Mouse (Mus musculus) heart, postnatal 4 days (tissue): ENCODE results near the gene Jade1. TPM values are rescaled to one million over a fixed set of nuclear protein-coding genes. Genes with fewer than 3 reads are reported as not detected.

ENCODE experiments used
- DNase-seq: peaks from one replicate; pipeline ENCODE4 v3.0.0; 2021
- total RNA-seq, 2 experiments: library from RNA; stranded (reverse); gene quantifications; 2 replicates each; pipeline ENCODE4 v1.2.3; 2021

The Jade1 gene
- total RNA-seq, 2 experiments from 2014 or later = 37.8 to 43.5 TPM

DNA sequence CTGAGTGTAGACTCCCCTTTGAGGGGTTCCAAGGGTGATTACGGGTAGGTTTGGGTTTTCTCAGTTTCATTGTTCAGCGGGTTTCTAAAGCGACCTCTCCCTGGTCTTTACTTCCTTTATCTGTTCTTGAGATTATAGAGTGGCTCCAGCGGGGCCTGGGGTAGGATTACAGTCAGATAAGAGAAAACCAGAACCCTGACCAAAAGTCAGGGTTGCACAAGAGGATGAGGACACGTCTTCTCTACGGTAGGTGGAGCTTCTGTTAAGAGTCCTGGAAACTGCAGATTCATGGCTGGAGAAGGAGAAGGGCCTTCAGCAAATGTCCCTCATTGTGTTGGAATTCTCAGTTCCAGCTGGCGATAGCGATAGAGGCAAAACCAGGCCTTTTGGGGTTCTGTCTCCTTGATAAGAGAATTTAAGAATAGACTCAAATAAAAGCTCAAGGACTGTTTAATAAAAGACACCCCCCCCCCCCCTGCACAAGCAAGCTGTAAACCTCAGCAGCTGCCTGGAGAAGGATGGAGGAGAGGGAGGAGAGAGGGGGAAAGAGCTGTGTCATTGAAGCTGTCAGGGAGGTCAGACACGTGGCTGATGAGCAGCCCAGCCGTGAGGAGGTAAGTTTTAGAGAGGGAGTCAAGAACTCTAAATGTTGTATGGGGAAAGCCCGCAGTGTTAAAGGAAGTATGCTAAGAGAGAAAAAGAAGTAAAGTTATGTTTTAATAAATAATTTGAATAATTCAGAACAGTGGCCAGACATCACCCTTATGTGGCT, 2.6 kb upstream of the Jade1 start:
- no peak for DNase-seq

DNA sequence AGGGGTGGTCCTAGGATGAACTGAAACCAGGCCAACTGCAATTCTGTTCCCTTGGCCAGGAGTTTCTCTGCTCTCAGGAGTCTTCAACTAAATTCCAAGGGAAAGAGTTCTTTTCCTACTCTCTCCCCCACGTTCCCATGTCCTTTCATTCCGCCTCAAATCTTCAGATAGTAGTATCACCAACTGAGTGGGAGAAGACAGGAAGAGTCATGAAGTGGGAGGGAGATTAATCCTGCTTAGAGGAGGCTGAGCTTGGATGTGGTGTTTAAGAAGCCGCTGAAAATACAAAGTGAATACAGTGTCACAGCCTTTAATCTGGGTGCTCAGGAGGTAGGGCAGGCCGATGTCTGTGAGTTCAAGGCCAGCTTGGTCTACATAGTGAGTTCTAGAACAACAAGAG, 1.9 kb upstream of the Jade1 start:
- no peak for DNase-seq

DNA sequence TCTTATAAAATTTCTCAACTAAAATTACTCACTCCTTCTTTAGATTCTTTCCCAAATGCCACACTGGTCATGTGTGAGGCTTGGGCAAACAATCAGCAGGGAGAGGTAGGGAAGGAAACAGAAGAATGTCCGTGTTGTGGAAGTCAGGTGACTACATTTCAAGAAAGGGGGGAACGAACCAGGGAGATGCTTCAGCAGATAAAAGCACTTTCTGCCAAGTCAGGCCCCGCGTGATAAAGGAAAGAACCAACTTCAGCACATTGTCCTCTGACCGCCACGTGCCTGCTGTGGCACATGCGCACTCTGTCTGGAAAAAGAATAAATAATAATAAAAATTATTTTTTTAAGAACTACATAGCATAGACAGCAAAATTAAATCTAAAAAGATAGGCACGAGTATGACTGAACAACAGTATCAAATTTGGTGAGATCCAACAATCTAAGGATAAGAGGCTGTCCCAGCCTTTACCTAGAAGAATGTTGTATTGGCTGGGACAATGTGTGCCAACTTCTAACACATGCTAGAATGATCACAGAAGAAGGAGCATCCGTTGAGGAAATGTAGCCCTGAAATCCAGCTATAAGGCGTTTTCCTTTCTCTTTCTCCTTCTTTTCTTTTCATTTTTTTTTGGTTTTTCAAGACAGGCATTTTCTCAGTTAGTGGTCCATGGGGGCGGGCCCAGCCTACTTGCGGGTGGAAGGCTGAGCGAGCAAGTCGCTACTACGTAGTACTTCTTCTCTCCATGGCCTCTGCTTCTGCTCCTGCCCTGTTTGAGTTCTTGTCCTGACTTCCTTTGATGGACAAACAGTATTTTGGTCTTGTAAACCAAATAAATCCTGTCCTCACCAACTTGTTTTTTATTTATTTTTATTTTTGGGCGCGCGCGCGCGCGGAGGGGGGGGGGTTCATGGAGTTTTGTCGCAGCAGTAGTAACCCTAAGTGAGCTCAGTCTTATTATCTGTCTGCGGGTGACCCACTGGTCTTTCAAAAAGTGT, 753 bp upstream of the Jade1 start:
- DNase-seq = no peak

DNA sequence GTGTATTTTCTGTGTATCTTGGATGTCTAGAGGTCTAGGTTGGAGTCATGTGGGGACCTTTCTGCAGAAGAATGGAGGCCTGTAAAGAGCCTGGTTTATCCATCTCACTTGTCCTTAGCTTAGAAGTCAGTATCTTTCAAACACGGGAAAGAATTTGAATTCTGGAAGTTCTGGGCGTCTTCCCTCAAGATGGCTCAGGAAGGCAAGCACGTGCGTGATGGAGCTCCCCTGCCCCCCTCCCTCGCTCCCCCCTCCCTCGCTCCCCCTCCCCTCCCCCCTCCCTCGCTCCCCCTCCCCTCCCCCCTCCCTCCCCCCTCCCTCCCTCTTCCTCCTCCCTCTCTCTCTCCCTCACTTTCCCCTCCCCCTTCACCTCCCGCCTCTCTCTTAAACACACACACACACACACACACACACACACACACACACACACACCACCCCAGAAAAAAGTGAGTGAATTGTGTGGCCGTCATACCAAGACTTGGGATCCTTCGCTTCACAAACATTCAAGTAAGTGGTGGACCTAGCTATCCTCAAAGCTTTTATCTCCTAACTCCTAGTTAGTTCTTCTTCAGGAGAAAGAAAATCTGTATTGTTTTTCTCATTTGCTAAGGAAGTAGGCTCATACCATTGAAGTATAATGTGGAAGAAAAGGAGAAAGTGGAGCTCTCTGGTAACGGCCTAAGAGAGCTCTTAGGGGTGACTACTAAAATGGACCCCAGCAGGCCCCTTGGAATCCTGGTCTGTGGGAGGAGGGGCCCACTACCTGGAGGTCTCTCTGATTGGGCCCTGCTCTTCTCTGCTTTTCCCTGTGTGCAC, 1.1 kb downstream of the Jade1 start:
- no peak for DNase-seq

DNA sequence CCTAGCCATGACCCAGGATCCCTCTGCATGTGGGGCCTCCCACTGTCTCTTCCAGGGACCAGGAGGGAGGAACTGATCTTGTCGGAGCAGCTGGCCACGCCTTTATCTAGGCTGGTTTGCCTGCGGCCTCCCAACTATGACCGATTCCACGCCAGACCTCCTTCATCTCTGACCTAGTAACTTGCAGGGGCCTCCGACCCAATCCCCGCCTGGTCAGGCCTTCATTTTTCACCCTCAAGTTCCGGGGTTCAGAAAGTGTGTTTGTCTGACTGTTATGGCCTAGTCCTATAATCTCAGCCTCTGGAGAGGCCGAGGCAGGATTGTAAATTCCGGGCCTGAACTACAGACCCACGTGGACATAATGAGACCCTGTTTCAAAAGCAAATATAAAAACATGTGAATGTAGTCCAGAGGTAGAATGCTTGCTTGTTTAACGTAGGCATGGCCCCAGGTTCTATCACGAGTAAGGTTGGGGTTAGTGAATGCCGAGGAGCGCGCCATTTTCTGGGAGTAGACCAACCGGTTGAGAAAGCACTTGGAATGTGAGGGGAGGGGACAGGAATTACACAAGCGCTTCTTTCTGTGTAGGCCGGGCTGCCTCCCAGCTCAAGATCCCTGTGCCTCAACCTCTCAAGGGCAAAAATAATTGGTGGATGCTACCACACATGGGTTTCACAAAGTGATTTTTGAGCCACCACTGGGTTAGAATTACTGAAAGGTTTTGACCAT, 1.9 kb downstream of the Jade1 start:
- no peak for DNase-seq

DNA sequence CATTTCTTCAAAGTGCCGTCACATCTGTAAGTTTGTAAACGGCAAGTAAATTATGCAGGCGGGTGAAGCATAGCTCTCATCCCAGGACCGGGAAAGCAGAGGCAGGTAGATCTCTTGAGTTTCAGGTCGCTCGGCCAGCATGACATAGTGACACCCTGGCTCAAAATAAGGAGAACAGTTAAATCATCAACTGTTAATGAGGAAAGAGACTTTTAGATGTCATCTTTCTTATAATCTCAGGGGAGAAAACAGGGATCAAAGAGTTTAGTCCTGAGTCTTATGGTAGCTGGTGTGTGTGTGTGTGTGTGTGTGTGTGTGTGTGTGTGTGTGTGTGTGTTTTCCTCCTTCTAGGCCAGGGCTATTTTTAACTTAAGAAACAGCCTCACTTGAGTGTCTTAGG, 5.0 kb downstream of the Jade1 start:
- no peak for DNase-seq

DNA sequence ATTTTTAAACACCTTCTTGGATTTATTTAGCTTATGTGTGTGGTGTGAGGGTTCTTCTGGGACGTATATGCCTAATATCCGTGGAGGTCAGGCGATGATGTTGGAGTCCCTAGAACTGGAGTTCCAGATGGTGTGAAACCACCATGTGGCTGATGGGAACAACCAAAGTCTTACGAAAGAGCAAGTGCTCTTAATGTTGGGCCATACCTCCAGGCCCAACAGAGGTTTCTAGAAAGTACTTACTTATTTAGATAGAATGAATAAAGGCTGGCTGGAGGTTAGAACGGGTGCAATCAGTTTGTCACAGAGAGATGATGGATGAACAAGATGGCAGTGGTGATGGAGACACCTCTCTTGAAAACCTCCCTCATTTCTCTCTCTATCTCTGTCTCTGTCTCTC, 6.3 kb downstream of the Jade1 start:
- DNase-seq = no peak

DNA sequence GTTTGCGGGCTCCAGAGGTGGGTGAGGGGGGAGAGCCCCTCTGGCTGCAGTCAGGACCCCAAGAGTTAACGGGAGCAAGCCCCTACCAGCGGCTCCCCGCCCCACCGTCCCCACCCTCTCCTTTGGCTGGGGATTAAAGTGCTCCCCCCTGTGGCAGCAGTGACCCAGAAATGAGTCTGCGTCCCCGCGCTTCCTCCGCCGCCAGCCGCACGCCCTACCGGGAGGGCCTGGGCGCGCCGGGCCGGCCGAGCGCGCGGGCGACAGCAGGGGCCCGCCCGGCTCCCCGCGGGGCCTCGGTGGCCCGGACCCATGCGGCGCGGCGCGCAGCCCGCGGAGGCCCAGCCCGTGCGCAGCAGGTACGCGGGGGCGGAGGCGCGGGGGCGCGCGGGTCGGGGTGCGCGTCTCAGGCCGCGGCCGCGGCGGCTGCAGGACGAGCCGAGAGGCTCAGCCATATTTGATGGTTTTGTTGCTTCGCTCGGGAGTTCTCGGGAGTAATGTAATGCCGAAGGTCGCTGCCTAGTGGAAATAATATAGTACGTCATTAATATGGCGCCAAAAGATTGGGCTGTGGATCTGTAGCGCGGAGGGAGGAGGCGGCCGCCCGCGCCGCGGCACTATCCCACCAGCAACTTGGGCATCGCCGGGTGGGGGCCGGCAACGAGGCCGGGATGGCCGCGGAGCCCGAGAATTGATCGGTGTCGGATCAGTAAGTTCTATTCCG, 7.8 kb downstream of the Jade1 start:
- DNase-seq = peak; percentile 90

DNA sequence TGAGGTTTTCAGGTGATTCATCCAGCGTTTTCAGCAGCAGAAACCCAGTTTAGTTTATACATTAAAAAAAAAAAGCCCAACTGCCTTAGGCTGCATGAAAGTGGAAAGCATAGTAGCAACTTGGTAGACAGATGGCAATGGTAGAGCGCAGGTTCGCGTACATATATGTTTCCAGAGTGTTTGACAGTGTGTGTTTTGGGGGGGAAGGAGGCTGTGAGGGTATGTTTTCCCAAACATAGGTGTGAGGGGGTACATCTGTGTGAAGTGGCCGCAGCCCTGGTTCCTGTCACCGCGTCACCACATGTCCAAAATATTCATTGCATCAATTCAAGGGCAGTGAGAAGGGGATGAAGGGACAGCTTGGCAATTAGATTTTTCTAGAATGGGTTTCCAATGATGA, 8.5 kb downstream of the Jade1 start:
- no peak for DNase-seq

DNA sequence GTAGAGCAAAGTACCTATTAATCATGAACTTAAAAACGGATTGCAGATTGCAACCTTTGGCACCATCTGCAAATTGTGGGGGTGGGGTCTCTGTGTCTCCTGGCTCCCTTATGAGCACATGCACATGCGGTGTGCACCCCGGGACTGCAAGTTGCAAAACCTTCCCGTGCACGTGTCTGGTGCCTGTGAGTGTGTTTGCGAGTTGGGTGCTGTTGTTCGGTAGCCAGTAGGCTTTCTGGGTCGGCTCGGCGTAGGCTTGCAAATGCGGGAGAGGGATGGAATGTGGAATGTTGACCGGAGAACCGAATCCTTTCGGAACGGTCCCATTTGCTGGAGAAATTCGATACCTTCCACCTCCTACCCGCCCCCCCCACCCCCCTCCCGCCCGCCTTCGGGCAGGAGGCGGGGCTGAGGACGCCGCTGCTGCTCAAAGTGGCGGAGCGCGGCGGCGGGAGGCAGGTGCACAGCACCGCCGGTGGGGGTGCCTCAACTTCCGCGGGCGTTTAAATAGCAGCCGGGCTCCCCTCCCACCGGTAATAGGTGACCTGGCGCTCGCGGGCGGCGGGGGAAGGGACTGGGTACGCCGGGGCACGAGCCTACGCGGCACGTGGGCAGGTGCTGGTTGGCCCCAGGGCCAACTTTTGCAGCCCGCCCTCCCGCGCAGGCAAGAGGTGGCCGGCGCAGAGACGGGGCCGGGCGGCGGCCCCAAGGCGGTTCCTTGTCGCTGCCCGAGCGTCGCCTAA, 9.1 kb downstream of the Jade1 start:
- peak; percentile 74 for DNase-seq

DNA sequence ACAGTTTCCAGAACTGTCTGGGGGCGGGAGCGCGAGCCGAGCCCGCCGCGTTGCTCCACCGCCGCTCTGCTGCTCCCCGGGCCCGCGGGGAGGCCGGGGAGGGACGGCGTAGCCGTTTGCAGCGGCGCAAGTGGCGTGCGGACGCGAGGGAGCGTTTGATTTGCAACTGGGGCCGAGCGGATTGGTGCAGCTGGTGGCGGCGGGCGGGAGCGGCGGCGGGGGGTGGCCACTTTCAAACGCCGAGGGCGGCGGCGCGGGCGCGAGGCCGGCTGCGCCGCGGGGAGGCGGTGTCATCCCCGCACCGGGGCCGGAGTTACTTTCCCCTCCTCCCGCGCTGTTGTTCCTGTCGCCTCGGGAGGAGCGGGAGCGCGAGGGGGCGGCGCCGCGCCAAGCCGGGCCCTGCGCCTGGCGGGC, 9.9 kb downstream of the Jade1 start:
- DNase-seq = peak; percentile 90

DNA sequence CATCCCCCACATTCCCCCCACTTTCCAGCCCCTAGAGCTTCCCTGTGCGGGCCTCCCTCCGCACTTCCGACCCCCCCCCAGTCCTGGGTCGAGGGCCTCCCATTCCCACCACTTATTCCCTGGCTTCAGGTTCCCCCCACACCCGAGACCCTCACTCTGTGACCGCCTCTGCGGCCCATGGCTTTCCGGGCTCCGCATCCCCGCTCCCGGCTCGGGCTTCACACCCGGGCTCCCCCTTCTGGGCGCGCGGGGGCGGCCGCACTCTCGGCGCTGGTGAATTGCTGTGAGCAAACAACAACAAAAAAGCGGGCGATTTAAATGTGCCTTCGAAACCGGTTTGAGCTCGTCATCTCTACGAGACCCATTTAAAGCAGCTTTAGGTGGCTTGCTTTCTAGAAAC, 10.4 kb downstream of the Jade1 start:
- peak; percentile 90 for DNase-seq

DNA sequence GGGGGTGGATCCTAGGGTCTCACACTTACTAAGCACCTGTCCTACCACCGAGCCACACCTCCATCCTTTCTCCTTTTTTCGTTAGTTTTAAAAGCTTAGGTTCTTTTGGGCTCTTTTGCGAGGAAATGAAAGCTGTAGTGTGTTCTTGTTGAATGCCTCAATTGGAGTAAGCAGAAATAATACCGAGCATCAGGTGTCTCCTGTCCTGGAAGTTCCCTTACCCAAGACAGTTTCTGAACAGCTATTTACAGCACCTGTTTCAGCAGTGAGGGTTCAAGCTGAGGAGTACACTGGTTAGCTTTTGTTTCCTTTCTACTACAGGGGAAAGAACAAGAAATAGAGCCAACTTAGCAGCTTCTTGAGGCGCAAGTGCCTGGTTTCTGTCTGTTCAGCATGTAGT, 14.4 kb downstream of the Jade1 start:
- DNase-seq = no peak

DNA sequence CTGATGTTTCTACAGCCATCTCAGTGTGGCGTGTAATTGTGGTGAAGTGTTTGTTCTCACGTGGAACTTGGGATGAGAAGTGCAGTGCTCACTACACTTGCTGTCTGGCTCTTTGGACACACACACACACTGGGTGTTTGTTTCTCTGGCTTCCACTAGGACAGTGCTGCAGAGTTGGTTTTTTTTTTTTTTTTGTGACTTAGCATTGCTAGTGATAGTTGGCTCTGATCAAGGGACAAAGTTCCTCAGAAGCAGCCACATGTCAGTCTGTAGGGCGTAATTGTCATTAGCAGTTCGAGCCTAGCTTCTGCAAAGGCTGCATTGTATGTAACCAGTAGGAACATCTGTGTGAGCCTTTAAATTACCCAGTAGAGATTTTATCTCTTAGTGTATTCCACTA, 16.6 kb downstream of the Jade1 start:
- no peak for DNase-seq

DNA sequence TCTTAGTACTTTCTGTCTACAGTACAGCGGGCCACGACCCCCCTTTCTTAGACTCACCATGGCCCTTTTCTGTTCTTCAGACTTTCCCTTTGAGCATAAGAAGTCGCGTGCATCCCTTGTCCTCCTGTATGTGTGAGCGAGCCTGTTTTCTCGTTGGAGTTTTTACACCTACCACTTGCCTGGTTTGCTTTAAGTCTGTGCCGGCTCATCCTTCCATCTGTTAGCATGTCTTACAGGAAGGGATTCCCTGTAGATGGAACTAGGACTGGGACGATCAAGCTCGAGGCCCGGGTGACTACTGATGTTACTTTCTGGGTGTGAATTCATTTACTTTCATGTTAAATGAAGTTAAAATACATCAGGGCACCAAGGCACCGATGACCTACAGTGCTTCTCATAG, 17.4 kb downstream of the Jade1 start:
- no peak for DNase-seq

DNA sequence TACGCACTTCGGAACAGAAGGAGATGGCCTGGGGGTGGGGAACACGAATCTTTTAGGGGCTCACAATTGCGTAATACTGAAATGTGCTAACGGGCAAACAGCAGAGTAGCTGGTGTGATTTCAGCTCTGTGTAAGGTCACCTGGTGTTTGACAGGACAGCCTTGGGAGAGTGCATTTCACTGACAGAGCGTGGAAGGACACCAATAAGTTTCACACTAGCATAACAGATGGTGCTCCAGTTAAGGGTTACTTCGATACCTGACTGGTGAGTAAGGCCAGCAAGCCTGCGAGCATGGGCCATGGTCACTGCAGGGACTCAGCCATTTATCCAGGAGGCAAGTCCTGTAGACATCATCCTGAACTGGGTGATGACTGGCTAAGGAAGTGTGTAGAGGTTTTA, 18.7 kb downstream of the Jade1 start:
- DNase-seq = no peak

DNA sequence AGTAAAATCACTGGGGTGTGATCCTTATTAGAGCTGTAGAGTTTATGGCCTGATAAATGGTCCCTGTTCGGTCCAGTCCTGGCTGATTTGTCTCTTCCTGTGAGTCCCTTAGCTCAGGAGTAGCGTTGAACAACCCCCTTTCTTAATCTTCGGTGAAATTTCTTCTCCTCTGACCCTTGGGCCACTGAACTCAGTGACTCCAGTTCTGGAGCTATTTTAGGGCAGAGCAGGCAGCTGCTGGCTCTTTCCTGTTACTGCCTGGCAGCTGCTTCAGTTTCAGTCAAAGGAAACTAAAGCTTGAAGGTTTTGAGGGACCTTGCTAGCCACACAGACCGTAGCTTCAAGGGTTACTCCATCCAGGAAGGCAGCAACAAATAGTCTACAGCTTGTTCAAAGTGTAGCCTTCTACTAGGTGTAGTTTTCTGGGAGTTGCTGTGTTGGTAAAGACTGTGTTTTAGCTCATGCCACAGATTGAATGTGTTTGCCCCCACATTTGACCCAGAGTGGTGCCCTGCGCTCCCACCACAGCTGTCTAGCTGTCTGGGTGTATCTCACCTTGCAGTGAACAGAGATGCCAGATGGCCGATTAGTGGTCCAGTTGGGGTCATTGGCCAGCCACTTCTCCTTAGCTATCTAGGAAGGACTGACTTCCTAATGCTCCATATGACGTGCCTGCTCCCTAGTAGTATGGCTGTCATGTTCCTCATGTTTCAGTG, 19.3 kb downstream of the Jade1 start:
- peak; percentile 45 for DNase-seq

DNA sequence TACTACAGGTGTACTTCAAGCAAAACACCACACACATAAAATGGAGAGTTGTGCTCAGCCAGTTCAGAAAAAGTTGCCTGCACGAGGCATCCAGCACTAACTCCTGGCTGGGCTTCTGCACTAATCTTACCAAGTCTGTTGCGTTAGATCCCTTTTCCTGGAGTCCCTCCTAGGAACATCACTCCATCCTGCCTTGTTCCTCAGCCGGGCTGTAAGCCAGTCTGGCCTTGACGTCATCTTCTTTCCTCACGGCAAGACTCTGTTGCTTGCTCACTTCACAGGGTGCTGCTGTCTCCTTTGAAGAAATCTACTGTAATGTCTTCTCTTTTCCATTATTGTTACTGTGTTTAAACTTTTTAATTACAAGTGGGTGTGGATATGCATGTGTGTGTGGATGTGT, 20.4 kb downstream of the Jade1 start:
- DNase-seq = peak; percentile 48

DNA sequence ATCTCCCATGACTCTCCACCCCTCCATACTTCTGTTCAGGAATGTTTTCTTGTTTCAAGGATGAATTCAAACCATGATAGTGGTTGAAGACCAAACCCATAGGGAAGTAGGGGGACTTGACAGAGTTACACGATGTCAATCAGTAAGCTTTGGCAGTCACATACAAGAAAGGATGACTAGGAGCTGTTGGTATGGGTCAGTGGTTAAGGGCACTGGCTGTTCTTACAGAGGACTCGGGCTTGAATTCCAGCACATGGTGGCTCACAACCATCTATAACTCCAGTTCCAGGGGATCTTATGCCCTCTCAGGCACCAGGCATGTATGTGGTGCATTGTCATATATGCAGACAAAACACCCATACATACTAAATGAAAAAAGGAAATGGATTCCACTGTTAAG, 21.7 kb downstream of the Jade1 start:
- no peak for DNase-seq

DNA sequence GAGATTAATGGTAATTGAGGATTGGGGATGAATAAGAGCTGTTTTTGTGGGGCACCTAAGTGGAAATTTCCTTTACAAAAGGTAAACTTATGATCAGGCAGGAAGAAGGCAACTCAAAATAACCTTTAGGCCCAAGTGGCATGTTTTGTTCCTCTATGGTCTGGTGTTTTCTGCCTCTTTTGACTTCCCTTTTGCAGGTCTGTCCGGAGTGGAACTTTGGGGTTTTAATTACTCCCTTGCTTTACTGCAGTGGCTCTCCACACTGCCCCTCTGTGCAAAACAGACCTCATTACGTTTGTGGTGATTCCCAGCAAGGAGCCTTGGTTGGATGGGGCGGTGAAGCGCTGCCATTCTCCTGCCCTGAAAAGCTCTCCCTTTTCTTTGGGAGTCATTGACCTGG, 24.3 kb downstream of the Jade1 start:
- DNase-seq = no peak
